Mouse (Mus musculus) cerebellum, adult 9-10 months (tissue): ENCODE data around the gene Trp53i11.

ENCODE experiments used
- DNase-seq: peaks from one replicate; pipeline ENCODE4 v3.0.0; 2022

The Trp53i11 gene

GRCm38 (mm10) chr2:93243439-93244089 lies 56.2 kb downstream of the Trp53i11 start:
- peak; percentile 85 for DNase-seq

GRCm38 (mm10) chr2:93244090-93244443 lies 56.7 kb downstream of the Trp53i11 start:
- peak; percentile 74 for DNase-seq

GRCm38 (mm10) chr2:93249058-93249457 lies 61.7 kb downstream of the Trp53i11 start:
- no peak for DNase-seq

GRCm38 (mm10) chr2:93250611-93251010 lies 63.3 kb downstream of the Trp53i11 start:
- no peak for DNase-seq
